Mouse (Mus musculus): ENCODE data around the gene Serpinc1.
A peak's percentile ranks its signal among the peaks of the same experiment; 100 is the strongest.
"Not testable (repeated sequence)": the region's sequence is repeated elsewhere in the genome, so short reads cannot be mapped to it uniquely, and the experiment has no call there.

Serpinc1 gene

DNA sequence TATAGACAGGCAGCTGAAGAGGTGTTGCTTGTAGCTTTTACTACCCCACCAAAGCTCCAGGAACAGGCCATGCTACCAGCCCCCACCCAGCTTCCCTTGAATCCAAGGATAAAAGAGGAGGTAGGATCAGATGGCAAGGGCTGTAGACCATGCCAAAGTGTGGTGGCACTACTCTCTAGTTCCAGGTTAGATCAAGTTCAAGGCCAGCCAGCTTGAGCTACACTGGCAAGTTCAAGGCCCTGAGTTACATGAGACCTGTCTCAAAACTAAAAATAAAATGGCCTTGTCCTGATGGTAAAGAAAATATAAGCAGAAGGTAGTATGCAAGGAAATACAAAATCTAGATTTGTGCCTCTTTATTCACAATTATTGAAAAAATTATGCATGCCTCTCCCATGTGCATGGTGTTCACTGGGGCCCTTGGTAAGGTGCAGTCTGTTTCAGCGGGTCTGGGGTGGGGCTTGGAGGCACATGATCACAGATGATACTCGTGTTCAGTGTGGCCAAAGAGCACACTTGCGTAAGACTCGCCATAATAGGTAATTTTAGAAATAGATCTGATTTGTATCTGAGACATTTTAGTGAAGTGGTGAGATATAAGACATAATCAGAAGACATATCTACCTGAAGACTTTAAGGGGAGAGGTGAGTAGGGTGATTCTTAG, at the start of gene Serpinc1:
Gene Serpinc1 (plus strand): TSS at position 515 of the 665 bp plus-strand sequence.
- DNase-seq (ENCODE audit: low read depth), result no peak

DNA sequence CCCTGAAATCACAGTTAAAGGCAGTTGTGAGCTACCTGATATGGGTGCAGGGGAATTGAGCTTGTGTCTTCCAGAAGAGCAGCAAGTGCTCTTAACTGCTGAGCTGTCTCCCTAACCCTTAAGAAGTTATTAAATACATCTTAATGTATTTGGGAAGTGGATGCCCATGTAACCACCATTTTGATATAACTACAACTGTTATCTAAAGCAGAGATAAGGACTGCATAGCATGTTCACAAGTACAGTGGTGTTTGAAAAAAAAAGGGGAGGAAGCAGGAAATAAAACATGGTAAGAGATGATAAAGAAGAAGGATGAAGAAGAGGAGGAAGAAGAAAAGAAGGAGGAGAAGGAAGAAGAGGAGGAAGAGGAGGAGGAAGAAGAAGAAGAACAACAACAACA, 47.1 kb upstream of the Serpinc1 start:
- DNase-seq (ENCODE audit: low read depth), result no peak

GRCm38 (mm10) chr1:160933896-160934482, 44.4 kb upstream of the Serpinc1 start:
- DNase-seq (ENCODE audit: low read depth), result peak; percentile 24

DNA sequence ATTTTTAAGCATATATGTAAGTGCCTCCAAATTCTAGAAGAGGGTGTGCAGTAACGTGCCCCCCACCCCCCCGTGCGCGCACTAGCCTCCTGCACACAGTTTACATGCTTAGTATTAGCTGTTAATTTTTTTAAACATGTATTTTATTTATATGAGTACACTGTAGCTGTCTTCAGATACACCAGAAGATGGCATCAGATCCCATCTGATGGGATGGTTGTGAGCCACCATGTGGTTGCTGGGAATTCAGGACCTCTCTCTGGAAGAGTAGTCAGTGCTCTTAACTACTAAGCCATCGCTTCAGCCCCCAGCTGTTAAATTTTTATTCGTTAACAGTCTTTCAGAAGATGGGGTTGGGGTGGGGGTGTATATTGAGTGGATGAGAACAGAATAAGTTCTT, 42.8 kb upstream of the Serpinc1 start:
- DNase-seq (ENCODE audit: low read depth), result no peak

DNA sequence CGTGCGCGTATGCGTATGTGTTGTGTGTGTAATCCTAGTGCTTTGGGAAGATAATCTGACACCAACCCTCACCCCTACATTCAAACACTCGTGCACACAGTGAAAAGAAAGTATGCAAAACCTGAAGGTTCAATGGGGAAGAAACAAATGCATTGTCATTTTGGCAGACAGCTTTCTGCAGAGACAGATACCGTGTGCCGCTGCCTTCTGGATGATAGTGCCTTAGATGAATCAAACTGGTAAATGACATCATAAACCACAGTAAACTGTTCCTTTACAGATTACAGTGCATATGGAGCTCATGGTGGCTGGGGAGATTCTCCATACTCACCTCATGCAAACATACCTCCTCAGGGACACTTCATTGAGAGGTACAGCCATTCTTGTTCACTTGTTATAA, 15.2 kb upstream of the Serpinc1 start:
- no peak for DNase-seq (ENCODE audit: low read depth)

- DNase-seq (ENCODE audit: low read depth), result no peak
Measured at GRCm38 (mm10) chr1:160967268-160967667, 11.1 kb upstream of the Serpinc1 start.

GRCm38 (mm10) chr1:160968643-160969042, 9.7 kb upstream of the Serpinc1 start:
- no peak for DNase-seq (ENCODE audit: low read depth)

DNA sequence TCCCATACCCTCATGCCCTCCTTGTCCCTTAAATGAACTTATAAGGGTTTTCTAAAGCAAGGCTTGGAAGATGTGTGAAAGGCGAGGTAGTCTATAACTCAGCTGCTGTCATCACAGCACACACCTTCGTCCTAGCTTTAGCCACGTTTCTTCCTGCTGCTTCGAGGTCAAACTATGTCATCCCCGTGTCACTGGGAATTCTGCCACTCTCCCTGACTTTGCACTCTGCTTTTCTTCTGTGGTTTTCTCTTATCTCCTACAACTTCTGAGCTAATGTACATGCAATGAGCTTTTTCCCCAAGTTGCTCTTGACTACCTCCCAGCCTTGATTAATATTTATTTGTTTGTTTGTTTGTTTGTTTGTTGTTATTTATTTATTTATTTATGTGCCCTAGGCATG, 1.6 kb downstream of the Serpinc1 start:
- DNase-seq (ENCODE audit: low read depth), result no peak

DNA sequence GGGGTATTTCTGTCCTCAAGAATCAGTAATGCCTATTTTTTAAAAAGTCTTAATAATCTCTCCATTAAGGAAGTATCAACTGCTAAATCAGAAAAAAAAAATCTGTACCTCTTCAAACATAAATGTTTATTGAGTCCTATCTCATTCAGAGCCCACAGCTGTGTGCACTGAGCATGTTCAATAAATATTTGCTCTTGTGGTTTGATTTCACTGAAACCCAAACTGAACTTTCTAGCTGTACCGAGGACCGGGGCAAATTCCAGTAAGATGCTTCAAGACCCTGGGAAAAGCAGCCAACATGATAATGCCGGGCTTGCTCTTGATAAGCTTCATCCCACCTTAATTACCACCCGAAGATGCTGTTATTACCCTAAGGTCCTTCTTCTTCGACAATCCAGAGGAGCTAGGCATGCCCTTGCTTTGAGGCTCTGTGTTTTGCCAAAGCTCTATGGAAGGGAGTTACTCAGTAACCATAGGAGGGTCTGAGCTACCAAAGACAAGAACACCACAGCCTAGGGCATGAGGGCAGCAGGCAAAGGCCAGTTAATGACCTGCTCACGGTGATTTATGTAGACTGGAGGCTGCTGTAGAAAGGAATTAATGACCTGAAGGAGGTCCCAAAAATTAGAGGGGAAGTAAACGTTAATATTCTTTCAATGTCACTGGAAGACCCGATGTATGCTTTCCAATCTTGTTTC, 2.3 kb downstream of the Serpinc1 start:
- no peak for DNase-seq (ENCODE audit: low read depth)

DNA sequence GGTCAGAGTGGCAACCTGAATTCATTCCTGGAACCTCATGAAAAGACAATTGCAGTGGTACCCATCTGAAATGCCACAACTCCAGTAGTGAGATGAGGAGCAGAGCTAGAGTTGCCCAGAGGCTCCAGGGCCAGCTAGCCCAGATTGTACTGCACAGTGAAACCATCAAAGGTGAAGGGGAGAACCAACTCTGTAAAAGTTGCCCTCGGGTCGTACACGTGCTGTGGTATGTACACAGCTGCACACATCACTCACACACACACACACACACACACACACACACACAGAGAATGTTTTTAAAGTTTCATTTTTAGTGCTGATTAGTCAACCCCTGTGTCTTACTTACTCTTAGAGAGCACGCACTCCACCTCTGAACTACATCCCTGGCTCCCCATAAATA, 3.0 kb downstream of the Serpinc1 start:
- DNase-seq (ENCODE audit: low read depth), result no peak

DNA sequence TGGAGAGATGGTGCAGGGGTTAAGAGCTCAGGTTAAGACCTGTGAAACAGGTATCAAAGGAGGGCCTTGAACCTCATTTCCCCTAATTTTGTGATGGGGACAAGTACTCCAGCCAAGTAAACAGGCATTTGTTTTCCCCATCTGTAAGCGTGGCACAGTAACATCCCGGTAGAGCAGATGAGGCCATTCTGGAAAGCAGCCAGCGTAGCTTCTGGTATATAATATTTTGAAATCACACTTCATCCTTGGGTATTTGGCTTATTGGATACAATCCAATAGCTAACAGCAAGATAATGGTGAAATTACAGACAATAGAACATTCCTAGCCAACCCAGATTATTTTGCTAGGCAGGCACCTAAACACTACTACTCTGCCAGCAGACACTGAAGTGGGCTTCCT, 4.5 kb downstream of the Serpinc1 start:
- no peak for DNase-seq (ENCODE audit: low read depth)

GRCm38 (mm10) chr1:160984731-160985130, 6.3 kb downstream of the Serpinc1 start:
- not testable (repeated sequence) for DNase-seq (ENCODE audit: low read depth)

DNA sequence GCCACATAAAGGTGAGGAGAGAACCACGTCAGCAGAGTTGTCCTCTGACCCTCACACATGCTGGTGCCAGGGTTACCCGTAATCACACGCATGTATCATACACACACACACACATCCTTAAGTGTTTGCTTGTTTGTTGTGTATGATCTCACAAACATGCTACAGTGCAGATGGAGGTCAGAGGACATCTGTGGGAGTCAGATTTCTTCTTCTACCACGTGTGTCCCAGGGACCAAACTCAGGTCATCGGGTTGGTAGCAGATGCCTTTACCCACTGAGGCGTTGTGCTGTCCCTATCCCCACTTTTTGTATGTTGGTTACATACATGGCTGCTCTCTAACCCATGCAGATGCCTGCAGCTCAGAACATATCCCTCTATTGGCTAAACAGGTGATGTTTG, 7.1 kb downstream of the Serpinc1 start:
- DNase-seq (ENCODE audit: low read depth), result no peak

- DNase-seq (ENCODE audit: low read depth), result no peak
Measured at GRCm38 (mm10) chr1:160986881-160987635, 8.7 kb downstream of the Serpinc1 start.

DNA sequence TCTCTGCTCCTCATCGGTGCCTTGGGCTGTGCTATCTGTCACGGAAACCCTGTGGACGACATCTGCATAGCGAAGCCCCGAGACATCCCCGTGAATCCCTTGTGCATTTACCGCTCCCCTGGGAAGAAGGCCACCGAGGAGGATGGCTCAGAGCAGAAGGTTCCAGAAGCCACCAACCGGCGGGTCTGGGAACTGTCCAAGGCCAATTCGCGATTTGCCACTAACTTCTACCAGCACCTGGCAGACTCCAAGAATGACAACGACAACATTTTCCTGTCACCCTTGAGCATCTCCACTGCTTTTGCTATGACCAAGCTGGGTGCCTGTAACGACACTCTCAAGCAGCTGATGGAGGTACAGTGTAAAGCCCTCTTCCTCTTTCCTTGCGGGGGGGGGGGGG, 11.0 kb downstream of the Serpinc1 start:
- no peak for DNase-seq (ENCODE audit: low read depth)

- no peak for DNase-seq (ENCODE audit: low read depth)
Measured at GRCm38 (mm10) chr1:160993851-160994250, 15.5 kb downstream of the Serpinc1 start.

DNA sequence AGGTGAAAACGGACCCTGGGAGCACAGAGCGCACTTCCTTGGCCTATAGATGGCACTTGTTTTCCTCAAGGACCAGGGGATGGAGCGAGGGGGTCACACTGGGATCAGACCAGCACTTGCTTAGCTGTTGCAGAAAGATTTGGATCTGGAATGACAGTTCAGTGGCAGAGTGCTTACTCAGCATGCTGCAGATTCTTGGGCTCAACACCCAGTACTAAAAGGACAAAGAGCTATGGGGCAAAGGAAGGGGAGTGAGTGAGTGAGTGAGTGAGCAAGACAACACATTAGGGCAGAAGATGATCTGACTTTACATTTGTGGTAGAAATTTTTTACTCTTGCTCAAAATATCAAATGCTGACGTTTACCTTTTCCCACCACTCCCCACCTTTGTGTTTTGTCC, 26.6 kb downstream of the Serpinc1 start:
- DNase-seq (ENCODE audit: low read depth), result no peak

GRCm38 (mm10) chr1:161005526-161005925, 27.1 kb downstream of the Serpinc1 start:
- DNase-seq (ENCODE audit: low read depth), result no peak

GRCm38 (mm10) chr1:161006471-161006870, 28.1 kb downstream of the Serpinc1 start:
- DNase-seq (ENCODE audit: low read depth), result no peak

- no peak for DNase-seq (ENCODE audit: low read depth)
Measured at GRCm38 (mm10) chr1:161008038-161008437, 29.7 kb downstream of the Serpinc1 start.

DNA sequence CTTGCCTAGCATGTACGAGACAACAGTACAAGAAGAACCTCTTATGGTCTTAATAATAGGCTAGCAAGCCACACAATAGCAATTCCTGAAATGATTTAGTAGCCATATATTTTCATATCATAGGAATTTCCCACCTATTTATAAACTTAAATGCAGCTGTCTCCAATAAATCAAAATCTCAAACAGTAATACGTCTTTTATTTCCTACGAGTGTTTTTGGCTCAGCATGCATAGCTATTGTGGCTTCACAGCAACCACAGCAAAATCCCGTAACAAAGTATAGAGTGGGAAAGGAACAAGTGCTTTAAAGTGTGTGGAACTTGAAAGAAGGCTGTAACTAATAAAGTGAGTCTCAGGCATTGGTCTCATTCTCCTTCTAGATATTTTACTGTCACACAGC, 32.1 kb downstream of the Serpinc1 start:
- DNase-seq (ENCODE audit: low read depth), result no peak

DNA sequence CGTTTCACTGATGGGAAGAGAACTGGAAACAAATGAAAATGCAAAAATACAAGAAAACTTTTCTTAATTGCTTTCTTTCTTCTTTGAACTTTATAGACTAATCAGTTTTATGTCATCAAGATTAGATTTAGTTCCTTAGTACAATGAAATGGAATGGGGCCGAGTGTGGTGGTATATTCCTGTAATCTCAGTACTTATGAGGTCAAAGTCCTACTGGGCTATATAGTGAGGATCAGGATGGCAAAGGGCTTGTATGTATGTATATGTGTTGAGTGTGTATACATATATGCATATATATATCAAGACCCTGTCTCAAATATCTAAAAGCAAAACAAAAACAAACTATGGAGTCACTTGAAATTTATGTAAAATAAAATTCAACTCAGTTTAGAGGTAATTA, 38.0 kb downstream of the Serpinc1 start:
- no peak for DNase-seq (ENCODE audit: low read depth)

DNA sequence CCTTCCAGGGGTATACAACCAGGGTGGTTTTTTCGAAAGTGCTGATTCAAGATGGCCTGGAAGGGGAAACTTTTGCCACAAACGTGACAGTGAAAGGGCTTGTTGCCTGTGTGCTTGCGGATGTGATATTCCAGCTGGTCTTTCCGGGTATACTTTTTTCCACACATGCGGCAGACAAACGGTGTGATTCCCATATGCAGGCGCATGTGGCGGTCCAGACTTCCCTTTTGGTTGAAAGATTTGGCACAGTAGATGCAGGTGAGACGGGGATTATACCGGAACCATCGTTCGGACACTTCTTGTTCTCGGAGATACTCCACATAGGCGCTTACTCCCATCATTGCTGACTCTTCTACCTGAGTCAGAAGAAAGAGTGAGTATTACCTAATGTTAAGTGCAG, 41.7 kb downstream of the Serpinc1 start:
- no peak for DNase-seq (ENCODE audit: low read depth)

Measured in c-Kit-positive CD71-negative TER-119-negative erythroid progenitor cells, embryonic 14.5 days (primary cell).